Comparison of ENCODE assay signal across 24 mouse cellular contexts in the genomic region with DNA sequence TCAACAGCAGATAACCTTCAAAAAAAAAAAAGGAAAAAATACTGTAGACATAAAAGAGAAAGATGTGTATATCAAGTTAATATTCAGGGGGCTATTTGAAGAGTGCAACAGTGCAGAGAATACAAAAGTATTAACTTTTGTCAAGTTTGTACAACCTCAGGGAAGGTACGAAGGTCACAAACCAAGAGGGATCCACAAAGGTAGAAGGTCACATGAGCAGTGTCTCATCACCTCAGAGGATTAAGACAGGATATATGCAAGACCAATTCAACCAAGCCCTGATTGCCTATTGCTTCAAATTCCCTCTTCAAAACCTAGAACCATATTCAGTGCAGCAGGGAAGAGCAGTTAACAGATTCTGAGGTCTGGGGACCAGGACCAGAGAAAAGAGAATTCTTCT.
"Had no signal": no experiment of that assay in that cellular context is flagged by ENCODE, and none has a peak within 500 bp of the region (broad histone marks: within the 10 kb centered on the region; RNA-seq: fewer than 3 reads in every experiment).

No protein-coding gene starts in this region.

- H3K4me2 ChIP-seq: heart, embryonic 12.5 days; hindbrain, embryonic 12.5 days; hindbrain, embryonic 14.5 days; intestine, embryonic 15.5 days; limb, embryonic 12.5 days; liver, embryonic 13.5 days; liver, embryonic 15.5 days had no signal

- H3K4me3 ChIP-seq: gastrocnemius, adult 2 months; heart, embryonic 10.5 days; heart, embryonic 12.5 days; hindbrain, embryonic 10.5 days; hindbrain, embryonic 12.5 days; intestine, embryonic 15.5 days; layer of hippocampus, adult 2 months; left cerebral cortex, adult 2 months; limb, embryonic 10.5 days; limb, embryonic 12.5 days; liver, embryonic 13.5 days; liver, embryonic 15.5 days had no signal

- H3K27ac ChIP-seq: gastrocnemius, adult 2 months; heart, embryonic 10.5 days; hindbrain, embryonic 10.5 days; hindbrain, embryonic 12.5 days; hindbrain, embryonic 14.5 days; intestine, embryonic 15.5 days; kidney, postnatal 0 days; layer of hippocampus, adult 2 months; left cerebral cortex, adult 2 months; limb, embryonic 10.5 days; limb, embryonic 12.5 days; liver, embryonic 13.5 days; liver, embryonic 15.5 days had no signal

- H3K4me1 ChIP-seq: heart, embryonic 10.5 days; hindbrain, embryonic 10.5 days; hindbrain, embryonic 12.5 days; intestine, embryonic 15.5 days; limb, embryonic 10.5 days; limb, embryonic 12.5 days; liver, embryonic 15.5 days had no signal

- H3K27me3 ChIP-seq: heart, embryonic 12.5 days; hindbrain, embryonic 12.5 days; intestine, embryonic 15.5 days; limb, embryonic 12.5 days; liver, embryonic 13.5 days; liver, embryonic 15.5 days had no signal

- DNase-seq: gastrocnemius, adult 2 months; gastrocnemius, postnatal 10 days; gastrocnemius, postnatal 25 days; heart, adult 18-20 months; heart, postnatal 10 days; heart, postnatal 4 days; liver; liver, embryonic 13.5 days had no signal

- H3K9ac ChIP-seq: heart, embryonic 12.5 days; hindbrain, embryonic 12.5 days; hindbrain, embryonic 14.5 days; intestine, embryonic 15.5 days; limb, embryonic 12.5 days; liver, embryonic 13.5 days; liver, embryonic 15.5 days had no signal

- ATAC-seq: forebrain, embryonic 16.5 days; hindbrain, embryonic 16.5 days; inflammation-experienced regulatory T-cells, adult 6 months; intestine, embryonic 15.5 days; intestine, postnatal 0 days had no signal

- H3K9me3 ChIP-seq: heart, embryonic 10.5 days; heart, embryonic 12.5 days; hindbrain, embryonic 10.5 days; hindbrain, embryonic 12.5 days; intestine, embryonic 15.5 days; limb, embryonic 10.5 days; limb, embryonic 12.5 days; liver, embryonic 13.5 days; liver, embryonic 15.5 days had no signal
